Mouse (Mus musculus) neural tube, embryonic 10.5 days (tissue): ENCODE measurements at regions not wholly inside any gene's neighbourhood (a gene's known extent, or its start where the extent isn't known, plus 50 kb on each side); places are given as distances from the start of the nearest gene placed in this dataset.

Experiments used
- DNase-seq: peaks from one replicate; pipeline ENCODE4 v3.0.0-alpha.2; 2017; ENCODE audit warnings: low spot score; ENCODE audit errors: extremely low spot score

- no peak for DNase-seq
These were observed 563.1 kb downstream of the Etv1 start for GRCm38 (mm10) chr12:39342327-39342726.

GRCm38 (mm10) chr12:39371480-39372245, 592.5 kb downstream of the Etv1 start:
- DNase-seq = no peak

- no peak for DNase-seq
These were observed 594.5 kb downstream of the Etv1 start for GRCm38 (mm10) chr12:39373721-39374120.
